Mouse (Mus musculus) cerebellum, postnatal 14 days (tissue): ENCODE measurements around the gene Olfr64.

Source experiments
- DNase-seq, 2 experiments: peaks; one replicate each; pipeline ENCODE4 v3.0.0; 2021; ENCODE audit warnings: mixed read lengths in 2 of 2

Gene Olfr64

DNA sequence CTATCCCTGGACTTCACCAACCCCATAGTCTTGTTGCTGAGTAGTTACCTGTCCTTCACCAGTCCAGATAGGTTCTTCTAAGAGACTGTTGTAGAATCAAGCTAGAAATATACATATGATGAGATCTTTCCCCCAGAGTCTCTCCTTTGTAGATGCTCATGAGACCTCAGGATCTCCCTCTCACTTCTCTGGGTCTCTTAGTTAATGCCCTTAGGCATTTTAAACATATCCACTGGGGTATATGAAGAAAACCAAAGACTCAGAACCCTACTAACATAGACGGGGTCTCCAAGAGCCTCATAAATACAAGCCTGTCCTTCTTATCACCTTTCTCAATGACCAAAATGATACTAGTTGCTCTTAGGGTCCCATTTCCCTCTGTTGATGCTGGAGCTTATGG, at the start of gene Olfr64:
Gene Olfr64 (minus strand): TSS at position 101 of the 400 bp plus-strand sequence.
- no peak for DNase-seq

GRCm38 (mm10) chr7:103942730-103943129, 48.4 kb upstream of the Olfr64 start:
- DNase-seq, result peak; percentile 0 to 3

DNA sequence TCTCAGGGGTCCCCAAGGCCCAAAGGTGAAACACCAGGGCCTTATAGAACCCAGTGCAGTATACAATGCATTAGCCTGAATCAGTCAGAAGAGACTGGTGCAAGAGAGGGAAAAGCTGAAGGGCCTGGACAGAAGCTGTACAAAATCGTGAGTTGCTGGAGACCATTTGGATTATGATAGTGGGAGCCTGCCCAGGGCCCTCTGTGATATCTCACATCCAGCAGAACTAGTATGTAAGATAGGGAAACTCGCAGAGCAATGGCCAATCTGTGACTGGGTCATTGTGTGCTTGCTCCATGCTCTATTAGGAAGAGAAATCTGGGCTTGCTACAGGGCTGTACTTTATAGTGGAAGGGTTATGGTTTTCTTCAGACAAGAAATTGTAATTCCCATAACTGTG, 40.0 kb upstream of the Olfr64 start, which contains the start of gene Olfr632:
Gene Olfr632 (plus strand): TSS at position 84 of the 400 bp plus-strand sequence.
- no peak for DNase-seq

GRCm38 (mm10) chr7:103928525-103928924, 34.2 kb upstream of the Olfr64 start, which contains the start of gene Olfr631:
Gene Olfr631, plus strand, starts transcription at chr7:103928825.
- DNase-seq, result no peak

GRCm38 (mm10) chr7:103915338-103915737, 21.1 kb upstream of the Olfr64 start:
- DNase-seq, result no peak

DNA sequence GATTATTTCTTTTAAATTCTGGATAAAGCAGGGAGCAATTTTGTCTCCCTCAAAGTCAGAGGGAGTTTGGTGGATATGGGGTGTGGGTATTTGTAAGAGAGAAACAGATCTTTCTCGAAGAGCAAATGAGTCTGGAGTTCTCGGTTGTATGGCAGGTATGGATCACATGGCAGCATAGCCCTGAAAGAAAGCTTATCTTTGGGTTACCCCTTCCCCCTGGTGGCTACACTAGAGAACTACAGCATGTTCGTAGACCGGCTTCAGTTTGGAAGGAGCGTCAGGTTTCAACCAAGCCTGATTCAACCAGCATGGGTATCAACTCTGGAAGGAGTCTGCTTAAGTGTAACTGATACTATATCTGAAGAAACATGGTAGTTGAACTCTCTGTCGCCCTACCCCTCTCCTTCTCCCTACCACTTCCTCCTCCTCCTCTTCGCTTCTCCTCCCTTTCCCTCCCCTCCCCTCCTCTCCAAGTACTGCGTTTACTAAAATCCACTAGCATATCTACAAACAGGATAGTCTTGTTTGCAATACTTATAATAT, 18.8 kb upstream of the Olfr64 start:
- no peak for DNase-seq

DNA sequence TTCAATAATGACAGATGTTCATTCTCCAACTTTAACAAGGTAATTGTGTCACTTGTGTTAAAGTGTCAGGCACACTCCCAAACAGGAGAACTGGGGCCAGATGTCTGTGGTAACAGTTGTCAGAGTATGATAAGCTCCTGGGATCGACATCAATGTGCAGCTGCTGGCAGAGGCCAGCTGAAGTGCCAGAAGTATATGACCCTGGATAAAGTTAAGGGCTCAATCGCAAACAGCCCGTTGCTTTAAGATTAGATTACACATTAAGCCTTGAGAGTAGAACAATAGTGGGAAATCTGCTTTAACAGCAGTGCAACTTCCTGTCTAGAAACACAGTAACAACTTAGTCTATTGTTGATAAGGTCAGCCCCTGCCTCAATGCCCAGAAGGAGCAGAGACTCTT, 15.8 kb upstream of the Olfr64 start:
- DNase-seq, result no peak

GRCm38 (mm10) chr7:103903187-103903586, 8.9 kb upstream of the Olfr64 start, which contains the start of gene Olfr65:
Gene Olfr65, plus strand, starts transcription at chr7:103903487.
- no peak for DNase-seq

GRCm38 (mm10) chr7:103886152-103886551, 8.1 kb downstream of the Olfr64 start, which contains the start of gene Olfr66:
Gene Olfr66, minus strand, starts transcription at chr7:103886252.
- DNase-seq, result no peak

- DNase-seq, result no peak
These were observed 17.2 kb downstream of the Olfr64 start for GRCm38 (mm10) chr7:103877093-103877492.

- DNase-seq, result no peak
These were observed 19.8 kb downstream of the Olfr64 start for GRCm38 (mm10) chr7:103874451-103874850.

GRCm38 (mm10) chr7:103873064-103873463, 21.2 kb downstream of the Olfr64 start:
- no peak for DNase-seq

DNA sequence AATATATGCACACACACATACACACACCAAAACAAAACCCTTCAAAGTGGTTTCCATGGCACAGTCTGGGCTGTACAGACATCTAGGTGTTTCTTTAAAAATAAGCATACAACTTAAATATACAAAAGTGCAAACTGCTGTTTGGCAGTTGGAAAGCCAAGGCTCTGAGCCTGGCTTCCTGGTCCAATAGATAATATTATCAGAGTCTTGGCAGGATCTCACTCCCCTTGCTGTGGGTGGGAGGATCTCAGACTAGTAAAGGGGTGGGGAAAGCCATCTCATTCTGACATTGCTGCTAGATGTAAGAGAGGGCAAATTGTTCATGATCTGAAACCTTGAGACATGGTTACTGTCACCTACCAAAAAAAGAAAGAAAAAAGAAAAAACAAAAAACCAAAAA, 23.6 kb downstream of the Olfr64 start:
- no peak for DNase-seq

- DNase-seq, result no peak
These were observed 28.6 kb downstream of the Olfr64 start for GRCm38 (mm10) chr7:103865716-103866115.

- no peak for DNase-seq
These were observed 32.8 kb downstream of the Olfr64 start for GRCm38 (mm10) chr7:103861531-103861930.

DNA sequence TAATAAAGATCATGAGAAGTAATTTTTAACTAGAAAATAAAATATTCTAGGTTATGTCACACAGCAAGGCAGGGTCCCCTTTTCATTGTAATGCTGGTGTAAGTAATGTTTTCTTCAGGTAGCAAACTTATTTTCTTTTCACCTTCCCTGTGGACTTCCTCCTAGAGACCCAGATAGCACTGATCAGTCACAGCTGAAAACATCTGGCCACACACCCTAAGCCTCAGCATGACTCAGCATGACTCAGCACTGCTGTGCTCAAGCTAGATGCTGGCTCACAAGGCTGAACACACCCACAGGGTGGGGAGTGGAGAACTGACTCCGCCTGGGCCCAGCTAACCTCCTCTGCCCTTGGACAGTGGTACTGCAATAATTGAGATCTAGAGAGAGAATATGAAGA, 33.4 kb downstream of the Olfr64 start:
- DNase-seq, result no peak

DNA sequence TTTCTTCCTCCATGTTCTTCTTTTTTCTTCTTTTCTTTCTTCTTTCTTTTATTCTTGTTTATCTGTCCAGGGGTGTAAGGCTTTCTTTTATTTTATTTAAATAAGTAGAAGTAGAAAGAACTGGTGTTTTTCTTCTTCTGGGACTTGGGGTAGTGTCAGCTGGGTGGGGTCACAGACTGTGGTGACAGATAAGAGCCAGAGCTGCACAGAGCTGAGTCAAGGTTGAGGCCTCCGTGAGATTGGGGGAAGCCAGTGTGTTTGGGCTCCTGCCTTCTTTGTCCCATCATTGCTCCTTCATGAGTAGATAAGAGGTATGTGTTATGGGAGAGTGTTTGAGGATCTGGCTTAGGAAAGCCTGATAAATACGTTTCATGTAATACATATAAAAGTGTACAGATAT, 35.2 kb downstream of the Olfr64 start:
- DNase-seq, result no peak

- no peak for DNase-seq
These were observed 39.6 kb downstream of the Olfr64 start for GRCm38 (mm10) chr7:103854669-103855068.

GRCm38 (mm10) chr7:103853090-103853489, 41.2 kb downstream of the Olfr64 start, which contains the start of gene Hbb-y:
Gene Hbb-y, minus strand, starts transcription at chr7:103853216.
- no peak for DNase-seq

DNA sequence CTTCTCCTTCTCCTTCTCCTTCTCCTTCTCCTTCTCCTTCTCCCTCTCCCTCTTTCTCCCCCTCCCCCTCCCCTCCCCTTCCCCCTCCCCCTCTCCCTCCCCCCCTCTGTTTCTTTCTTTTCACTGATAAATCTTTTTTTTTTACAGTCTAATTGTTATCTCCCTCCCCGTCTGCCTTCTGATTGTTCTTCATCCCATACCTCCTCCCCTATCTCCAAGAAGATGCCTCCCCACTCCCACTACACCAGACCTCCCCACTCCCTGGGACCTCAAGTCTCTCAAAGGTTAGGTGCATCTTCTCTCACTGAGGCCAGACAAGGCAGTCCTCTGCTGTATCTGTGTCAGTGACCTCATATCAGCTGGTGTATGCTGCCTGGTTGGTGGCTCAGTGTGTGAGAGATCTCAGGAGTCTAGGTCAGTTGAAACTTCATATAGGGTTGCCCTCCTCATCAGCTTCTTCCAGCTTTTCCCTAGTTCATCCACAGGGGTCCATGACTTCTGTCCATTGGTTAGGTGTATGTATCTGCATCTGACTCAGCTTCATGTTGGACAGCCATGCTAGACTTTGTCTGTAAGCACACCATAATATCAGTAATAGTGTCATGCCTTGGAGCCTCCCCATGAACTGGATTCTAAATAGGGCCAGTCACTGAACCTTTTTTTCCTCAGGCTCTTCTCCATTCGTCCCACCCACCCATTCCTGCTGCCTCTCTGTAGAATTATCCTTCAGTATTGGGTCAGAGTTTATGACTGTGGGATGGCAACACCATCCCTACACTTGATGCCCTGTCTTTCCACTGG, 49.6 kb downstream of the Olfr64 start:
- no peak for DNase-seq

- DNase-seq, result no peak
These were observed 51.3 kb downstream of the Olfr64 start, which contains the start of gene Hbb-bh1 for GRCm38 (mm10) chr7:103843034-103843433. Gene Hbb-bh1, minus strand, starts transcription at chr7:103843164.

- no peak for DNase-seq
These were observed 54.0 kb downstream of the Olfr64 start, which contains the start of gene Hbb-bh2 for GRCm38 (mm10) chr7:103840268-103840667. Gene Hbb-bh2, minus strand, starts transcription at chr7:103840520.
